Mouse (Mus musculus) heart, adult 2 months (tissue): Measurements from ENCODE around the gene Bst2. TPM values are rescaled to one million over a fixed set of nuclear protein-coding genes. Genes with fewer than 3 reads are reported as not detected.

Experiments used
- DNase-seq, 2 experiments: peaks; one replicate each; pipeline ENCODE4 v3.0.0; 2021
- H3K27ac ChIP-seq: fragments of 200-600 bp; 2 replicates; pipeline ENCODE4 v1.8.1; 2022
- H3K27me3 ChIP-seq: fragments of 200-500 bp; 2 replicates; pipeline ENCODE4 v1.6.1; 2012; ENCODE audit warnings: mild to moderate bottlenecking, low read length, inconsistent platforms, mixed read lengths; ENCODE audit not compliant: control insufficient read depth, insufficient read depth
- H3K36me3 ChIP-seq: fragments of 200-500 bp; 2 replicates; pipeline ENCODE4 v1.6.1; 2012; ENCODE audit warnings: low read length, inconsistent platforms; ENCODE audit not compliant: control insufficient read depth, insufficient read depth
- H3K4me1 ChIP-seq: fragments of 200-500 bp; 2 replicates; pipeline ENCODE4 v1.6.1; 2011; ENCODE audit warnings: low read length; ENCODE audit not compliant: control insufficient read depth, insufficient read depth
- H3K4me3 ChIP-seq: fragments of 200-600 bp; 2 replicates; pipeline ENCODE4 v1.8.1; 2022
- H3K79me2 ChIP-seq: fragments of 200-500 bp; replicated peaks from 2 replicates; pipeline ENCODE4 v1.6.1; 2012; ENCODE audit warnings: mild to moderate bottlenecking, inconsistent platforms, low read length, moderate library complexity, mixed read lengths; ENCODE audit not compliant: control insufficient read depth, insufficient read depth
- H3K9ac ChIP-seq: fragments of 200-500 bp; 2 replicates; pipeline ENCODE4 v1.6.1; 2012; ENCODE audit warnings: low read depth, mild to moderate bottlenecking, control low read depth, inconsistent platforms, low read length, mixed read lengths
- CTCF ChIP-seq: fragments of 200-600 bp; IDR thresholded peaks from 2 replicates; pipeline ENCODE4 v1.8.1; 2022; ENCODE audit warnings: antibody characterized with exemption, mild to moderate bottlenecking, moderate library complexity
- EP300 ChIP-seq: fragments of 200-500 bp; IDR thresholded peaks from 2 replicates; pipeline ENCODE4 v1.6.1; 2011; ENCODE audit warnings: low read depth, low read length, control low read depth; ENCODE audit not compliant: insufficient read depth
- POLR2A ChIP-seq: fragments of 200-500 bp; IDR thresholded peaks from 2 replicates; pipeline ENCODE4 v1.6.1; 2011; ENCODE audit warnings: mild to moderate bottlenecking, low read depth, low read length, control low read depth; ENCODE audit not compliant: insufficient read depth
- WGBS: fragments of 180-500 bp; shearing (Covaris S2); methylation state at CpG from one replicate; pipeline ENCODE4 v1.1.7; 2018; 5-methylcytosine and 5-hydroxymethylcytosine counted together
- intact Hi-C: fragments of 180-260 bp; cut with DNase I; formaldehyde crosslinking; loops from one replicate; pipeline ENCODE4 v1.15.1; 2025
- long read RNA-seq: library from polyadenylated mRNA; stranded (forward); transcript quantifications from one replicate; pipeline ENCODE4 v2.0.0, GENCODE M21; 2021
- polyA plus RNA-seq: library from polyadenylated mRNA; depleted of rRNA; stranded (reverse); fragments of >200 nt; gene quantifications from 2 replicates; pipeline ENCODE4 v1.2.3, GENCODE M21; 2012; rRNA removed
- total RNA-seq, 2 experiments: library from RNA; stranded (reverse); gene quantifications; 2 replicates each; pipeline ENCODE4 v1.2.3; 2021

Gene Bst2
- total RNA-seq = 10 to 100 TPM; 17.4 to 18.1 TPM
- polyA plus RNA-seq = 69.8 and 85.9 TPM in 2 replicates
- long read RNA-seq, transcript Bst2-201 (5 exons, 792 nt) = major isoform, 13 of 15 reads
- long read RNA-seq, partial matches to known transcripts = 2 of 15 reads
- long read RNA-seq, other reads (novel, unspliced or antisense) = 0 of 15 reads

- Histone ChIP-seq H3K4me1 (peaks cover 5% of the 10 kb centered on the region; the same call in 1 of the 2 replicates), H3K36me3 (no peaks in the 10 kb centered on the region), H3K27ac (peak within 1 kb of the TSS; percentile 95), H3K9ac (peak within 1 kb of the TSS; percentile 78), H3K79me2 (no peaks in the 10 kb centered on the region), H3K27me3 (no peaks in the 10 kb centered on the region), H3K4me3 (peak within 1 kb of the TSS; percentile 80)
- 3% methylated on average over 37 of the region's 37 CpGs for WGBS
- TF ChIP-seq POLR2A = peak; percentile 76
- TF ChIP-seq CTCF = peak; percentile 12; the same call in 1 of the 2 replicates
- TF ChIP-seq EP300 = 0 out of 2 replicates have a peak, but pooled peaks have one; percentile 30
- DNase-seq = peak; percentile 89 to 93
- intact Hi-C loops = no loop called here
Observed at GRCm38 (mm10) chr8:71537028-71537867, at the start of gene Bst2. Bst2 (minus strand) TSS chr8:71537456.

GRCm38 (mm10) chr8:71586891-71587290, 49.6 kb upstream of the Bst2 start:
- Histone ChIP-seq H3K4me3 (no peak overlapping the region), H3K9ac (no peak overlapping the region), H3K27ac (no peak overlapping the region), H3K4me1 (no peaks in the 10 kb centered on the region), H3K79me2 (no peaks in the 10 kb centered on the region), H3K27me3 (no peaks in the 10 kb centered on the region), H3K36me3 (no peaks in the 10 kb centered on the region)
- DNase-seq = no peak
- TF ChIP-seq CTCF (peak; percentile 73), POLR2A (no peak), EP300 (no peak)
- 79% methylated on average over 2 of the region's 2 CpGs for WGBS
- intact Hi-C loops = no loop called here

GRCm38 (mm10) chr8:71580201-71580600, 42.9 kb upstream of the Bst2 start:
- Histone ChIP-seq H3K36me3 (no peaks in the 10 kb centered on the region), H3K27ac (no peak overlapping the region; the same call in 1 of the 2 replicates), H3K4me3 (no peak overlapping the region), H3K79me2 (no peaks in the 10 kb centered on the region), H3K9ac (no peak overlapping the region), H3K4me1 (no peaks in the 10 kb centered on the region; the same call in 1 of the 2 replicates), H3K27me3 (no peaks in the 10 kb centered on the region)
- TF ChIP-seq POLR2A (no peak), EP300 (no peak), CTCF (no peak)
- intact Hi-C loops = no loop called here
- WGBS = 56% methylated on average over 9 of the region's 9 CpGs
- no peak for DNase-seq

GRCm38 (mm10) chr8:71579476-71579875, 42.2 kb upstream of the Bst2 start:
- H3K36me3 ChIP-seq = no peaks in the 10 kb centered on the region
- TF ChIP-seq POLR2A (no peak), EP300 (peak; percentile 58; the same call in 1 of the 2 replicates), CTCF (no peak)
- WGBS = 64% methylated on average over 14 of the region's 14 CpGs
- H3K4me1 ChIP-seq = no peaks in the 10 kb centered on the region; the same call in 1 of the 2 replicates
- DNase-seq = peak; percentile 70 to 82
- intact Hi-C loops = no loop called here
- H3K27me3 ChIP-seq = no peaks in the 10 kb centered on the region
- H3K4me3 ChIP-seq = no peak overlapping the region
- H3K79me2 ChIP-seq = no peaks in the 10 kb centered on the region
- no peak overlapping the region; the same call in 1 of the 2 replicates for H3K9ac ChIP-seq
- peak overlapping the region; percentile 57 for H3K27ac ChIP-seq

GRCm38 (mm10) chr8:71579009-71579408, 41.8 kb upstream of the Bst2 start:
- intact Hi-C loops = no loop called here
- TF ChIP-seq CTCF (no peak), POLR2A (no peak), EP300 (no peak)
- 43% methylated on average over 1 of the region's 1 CpGs for WGBS

More at GRCm38 (mm10) chr8:71579009-71579408, 41.8 kb upstream of the Bst2 start:
- no peak overlapping the region for H3K4me3 ChIP-seq
- no peaks in the 10 kb centered on the region for H3K27me3 ChIP-seq
- no peaks in the 10 kb centered on the region; the same call in 1 of the 2 replicates for H3K4me1 ChIP-seq
- no peaks in the 10 kb centered on the region for H3K79me2 ChIP-seq
- H3K9ac ChIP-seq = no peak overlapping the region; the same call in 1 of the 2 replicates
- no peak for DNase-seq
- no peaks in the 10 kb centered on the region for H3K36me3 ChIP-seq
- peak overlapping the region; percentile 57 for H3K27ac ChIP-seq
